Mouse (Mus musculus) gastrocnemius, adult 8-10 months (tissue): ENCODE data around the gene Timm29. TPM values are rescaled to one million over a fixed set of nuclear protein-coding genes. Genes with fewer than 3 reads are reported as not detected.
"Not testable (repeated sequence)": the region's sequence is repeated elsewhere in the genome, so short reads cannot be mapped to it uniquely, and the experiment has no call there.

ENCODE experiments used
- DNase-seq, 2 experiments: peaks; one replicate each; pipeline ENCODE4 v3.0.0; 2022; ENCODE audit warnings: low spot score in 2 of 2
- total RNA-seq, 4 experiments: library from RNA; stranded (reverse); gene quantifications; 2 replicates each; pipeline ENCODE4 v1.2.4; 2022

The Timm29 gene
- total RNA-seq, 4 experiments from 2014 or later: 48.2 to 52.3 (median 51.3) TPM

- DNase-seq: no peak
Measured at GRCm38 (mm10) chr9:21578226-21578625, 14.3 kb upstream of the Timm29 start.

GRCm38 (mm10) chr9:21585401-21585800 is 7.1 kb upstream of the Timm29 start:
- no peak for DNase-seq

- DNase-seq: no peak
Measured at GRCm38 (mm10) chr9:21587678-21588349, 4.7 kb upstream of the Timm29 start.

GRCm38 (mm10) chr9:21588350-21588749 is 4.2 kb upstream of the Timm29 start:
- no peak for DNase-seq

- DNase-seq: no peak
Measured at GRCm38 (mm10) chr9:21589538-21589937, 3.0 kb upstream of the Timm29 start.

DNA sequence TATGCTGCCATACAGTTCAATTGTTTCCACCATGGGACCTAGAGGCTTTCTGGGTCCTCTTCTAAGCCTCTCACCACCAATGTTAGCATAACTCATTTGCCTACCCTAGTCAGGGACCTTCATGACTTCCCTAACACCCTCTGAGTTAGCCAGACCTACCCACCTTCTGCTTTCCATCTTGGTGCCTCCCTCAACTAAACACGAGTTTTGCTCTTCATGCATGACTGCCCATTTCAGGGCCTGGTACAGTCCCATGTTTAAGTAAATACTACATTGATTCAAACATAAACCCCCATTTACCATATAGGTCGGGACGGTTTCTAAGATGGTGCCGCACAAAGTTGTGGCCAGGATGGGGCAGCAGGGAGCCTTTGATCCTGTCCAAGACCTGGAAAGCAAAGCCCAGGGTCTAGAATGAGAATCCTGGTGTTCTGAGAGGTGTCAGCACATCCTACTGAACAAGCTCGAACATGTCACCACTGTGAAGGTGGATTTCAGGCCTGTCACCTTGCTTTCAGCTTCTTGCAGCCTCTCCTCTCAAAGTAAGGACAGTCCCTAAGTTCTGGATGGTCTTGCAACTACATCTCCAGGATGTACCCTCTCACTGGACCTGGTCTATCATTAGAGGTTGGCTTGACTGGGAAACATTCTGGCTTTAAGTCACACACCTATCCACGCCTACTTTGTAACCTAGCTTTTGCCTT is 1.2 kb upstream of the Timm29 start:
- DNase-seq: no peak

- no peak for DNase-seq
Measured at GRCm38 (mm10) chr9:21591831-21592702, 455 bp upstream of the Timm29 start.

GRCm38 (mm10) chr9:21593122-21593721 is 700 bp downstream of the Timm29 start:
- DNase-seq: peak in 1 of 2 experiments; percentile 28

GRCm38 (mm10) chr9:21594350-21594749 is 1.8 kb downstream of the Timm29 start:
- DNase-seq: not testable (repeated sequence)

DNA sequence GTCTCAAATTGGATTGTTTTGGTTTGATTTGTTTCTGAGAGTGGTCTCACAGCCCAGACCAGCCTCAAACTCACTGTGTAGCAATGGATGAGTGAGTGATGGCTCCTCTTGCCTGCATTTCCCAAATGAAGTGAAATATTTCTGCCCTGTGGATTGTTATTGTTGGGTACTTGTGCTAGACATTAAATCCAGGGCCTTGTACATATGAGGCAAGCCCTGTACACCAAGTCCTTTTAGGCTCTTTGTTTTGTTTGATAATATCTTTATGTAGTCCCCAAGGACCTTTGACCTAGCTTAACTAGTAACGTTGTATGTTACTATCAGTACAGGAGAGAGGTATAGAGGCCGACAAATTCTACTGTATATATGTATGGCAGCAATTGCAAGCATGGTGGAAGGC is 2.3 kb downstream of the Timm29 start:
- DNase-seq: no peak

GRCm38 (mm10) chr9:21598198-21598597 is 5.7 kb downstream of the Timm29 start:
- DNase-seq: no peak

- DNase-seq: no peak
Measured at GRCm38 (mm10) chr9:21600186-21600585, 7.7 kb downstream of the Timm29 start.

DNA sequence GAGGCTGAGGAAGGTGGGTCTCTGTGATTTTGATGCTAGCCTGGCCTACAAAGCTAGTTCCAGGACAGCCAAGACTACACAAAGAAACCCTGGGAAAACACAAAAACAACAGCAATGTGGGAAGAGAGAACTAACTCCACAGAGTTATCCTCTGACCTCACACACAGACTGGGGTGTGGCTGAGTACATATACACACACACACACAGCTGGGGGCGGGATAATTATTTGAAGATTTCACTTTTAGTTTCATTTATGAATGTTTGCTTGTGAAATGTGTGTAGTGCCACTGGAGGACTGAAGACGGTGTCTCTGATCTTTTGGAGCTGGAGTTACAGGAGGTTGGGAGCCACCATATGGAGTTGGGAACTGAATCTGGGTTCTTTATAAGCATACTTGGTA is 8.6 kb downstream of the Timm29 start:
- no peak for DNase-seq

DNA sequence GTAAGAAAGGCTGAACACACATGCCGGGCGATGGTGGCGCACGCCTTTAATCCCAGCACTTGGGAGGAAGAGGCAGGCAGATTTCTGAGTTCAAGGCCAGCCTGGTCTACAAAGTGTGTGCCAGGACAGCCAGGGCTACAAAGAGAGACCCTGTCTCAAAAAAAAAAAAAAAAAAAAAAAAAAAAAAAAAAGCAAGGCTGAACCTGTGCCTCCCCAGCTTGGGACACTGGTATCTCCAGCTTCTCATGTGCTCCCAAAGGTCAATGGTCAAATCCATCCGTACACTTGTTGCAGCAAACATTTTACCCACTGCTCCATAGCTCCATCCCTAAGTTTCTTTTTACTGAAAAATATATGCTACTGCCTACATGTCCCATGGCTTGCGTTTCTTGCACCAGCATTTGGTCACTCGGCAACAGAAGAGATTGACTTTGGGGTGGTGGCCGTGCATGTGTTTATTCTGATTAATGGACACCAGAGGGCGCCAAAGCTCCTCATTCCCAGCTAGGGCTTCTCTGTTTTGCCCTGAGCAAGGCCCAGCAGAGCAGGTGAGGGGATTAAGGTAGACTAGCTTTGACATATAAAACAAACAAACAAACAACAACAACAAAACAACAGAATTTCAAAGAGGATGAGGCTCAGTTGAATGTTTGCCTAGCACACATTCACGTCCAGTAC is 9.3 kb downstream of the Timm29 start:
- DNase-seq: peak; percentile 36 to 45

DNA sequence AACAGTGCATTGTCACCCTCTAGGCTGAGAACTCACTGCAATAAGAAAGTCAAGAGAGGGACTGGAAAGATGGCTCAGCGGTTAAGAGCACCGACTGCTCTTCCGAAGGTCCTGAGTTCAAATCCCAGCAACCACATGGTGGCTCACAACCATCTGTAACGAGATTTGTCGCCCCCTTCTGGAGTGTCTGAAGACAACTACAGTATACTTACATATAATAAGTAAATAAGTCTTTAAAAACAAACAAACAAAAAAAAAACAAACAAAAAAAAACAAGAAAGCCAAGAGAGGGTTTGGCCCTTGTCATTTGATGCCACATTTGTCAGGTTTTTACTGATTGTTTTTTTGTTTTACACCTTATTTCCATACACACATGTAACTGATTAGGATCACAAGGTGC is 11.6 kb downstream of the Timm29 start:
- no peak for DNase-seq

DNA sequence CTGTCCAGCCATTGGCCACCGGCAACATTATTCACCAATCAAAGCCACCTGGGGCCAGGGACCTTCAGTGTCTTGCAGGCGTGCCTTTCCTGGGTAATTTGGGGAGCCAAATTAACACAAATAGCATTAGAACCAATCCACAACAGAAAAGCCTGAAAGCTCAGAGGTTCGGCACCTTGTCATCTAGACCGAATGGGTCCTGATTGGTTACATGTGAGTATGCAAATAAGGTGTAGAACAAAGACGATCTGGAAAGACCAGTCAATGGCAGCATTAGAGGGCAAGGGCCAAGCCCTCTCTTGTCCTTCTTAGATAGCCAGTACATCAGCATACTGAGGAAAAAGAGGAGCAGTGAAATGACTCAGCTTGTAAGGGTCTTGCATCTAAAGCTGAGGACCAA is 13.3 kb downstream of the Timm29 start:
- DNase-seq: no peak

DNA sequence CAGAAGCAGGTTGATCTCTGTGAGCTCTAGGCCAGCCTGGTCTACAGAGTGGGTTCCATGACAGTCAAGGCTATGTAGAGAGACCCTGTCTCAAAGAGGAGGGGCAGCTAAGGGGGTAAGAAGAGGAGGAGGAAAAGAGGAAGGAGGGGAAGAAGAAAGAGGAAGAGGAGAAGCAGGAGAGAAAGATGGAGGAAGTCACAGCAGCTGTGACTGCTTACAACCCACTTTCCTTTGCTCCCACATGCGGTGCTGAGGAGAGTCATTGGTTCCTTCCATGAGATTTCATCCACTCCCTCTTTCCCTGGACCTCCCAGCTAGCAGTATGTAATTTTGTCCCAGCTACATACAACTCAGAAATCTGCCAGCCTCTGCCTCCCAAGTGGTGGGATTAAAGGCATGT is 14.1 kb downstream of the Timm29 start:
- no peak for DNase-seq

GRCm38 (mm10) chr9:21609861-21610260 is 17.3 kb downstream of the Timm29 start:
- DNase-seq: no peak

- no peak for DNase-seq
Measured at GRCm38 (mm10) chr9:21614864-21615616, 22.5 kb downstream of the Timm29 start.

- peak; percentile 99 to 100 for DNase-seq
Measured at GRCm38 (mm10) chr9:21615617-21616231, 23.2 kb downstream of the Timm29 start, which contains the start of gene Smarca4. Gene Smarca4, plus strand, starts transcription at chr9:21616169.
